8 mouse cellular contexts compared by ENCODE assay signal in the genomic region with DNA sequence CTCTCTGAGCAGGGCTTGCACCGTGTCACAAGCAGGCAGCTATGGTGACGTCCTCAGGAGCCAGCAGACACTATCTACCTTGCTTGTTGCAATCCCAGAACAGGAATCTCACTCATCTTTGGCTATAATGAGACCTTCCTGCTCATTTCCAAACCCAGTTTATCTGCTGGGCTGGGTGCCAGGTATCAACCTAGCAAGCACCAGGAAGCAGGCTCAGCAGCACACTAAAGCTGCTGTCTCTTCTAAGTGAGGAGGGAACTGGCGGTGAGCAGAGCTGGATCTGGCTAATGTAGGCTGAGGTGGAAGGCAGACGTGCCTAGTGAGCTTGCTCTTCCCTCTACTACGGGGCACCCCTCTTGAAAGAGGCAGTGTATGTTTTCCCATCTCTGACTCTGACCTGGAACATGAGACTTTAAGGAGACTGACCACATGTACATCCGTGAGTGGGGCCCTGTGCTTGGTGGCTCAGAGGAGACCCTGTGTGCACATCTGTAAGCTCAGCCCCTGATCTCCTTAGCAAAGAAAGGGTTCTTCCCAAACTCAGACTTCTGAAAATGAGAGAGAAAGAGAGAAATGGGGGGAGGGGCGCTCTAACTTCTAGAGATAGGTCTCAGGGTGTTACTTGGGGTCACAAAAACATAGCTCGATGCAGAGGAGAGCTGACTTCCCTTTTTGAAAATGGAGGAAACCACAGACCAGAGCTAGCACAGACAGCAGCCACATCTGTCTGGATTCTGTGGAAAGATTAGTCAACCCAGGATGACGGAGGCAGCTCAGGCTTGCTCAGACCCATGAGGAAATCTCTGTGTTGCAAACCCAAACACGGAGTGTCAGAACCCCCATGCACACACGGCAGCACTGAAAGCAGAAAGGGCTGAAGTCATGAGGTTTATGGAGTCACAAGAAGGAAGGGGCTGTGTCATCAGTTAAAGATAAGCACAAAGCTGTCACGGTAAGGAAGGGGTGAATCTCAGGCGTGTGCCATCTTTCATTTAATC.
DNase-seq lines count a peak whose midpoint lies in the region; ATAC-seq and TF ChIP-seq lines count a peak whose summit lies in the region.

No protein-coding gene starts in this region.

- H3K9ac ChIP-seq in kidney, embryonic 16.5 days (replicated peaks; ENCODE audit: low read length): no peak overlapping the region
- no peak overlapping the region for H3K9ac ChIP-seq in heart, embryonic 16.5 days (ENCODE audit: low read length)
- H3K9ac ChIP-seq in neural tube, embryonic 15.5 days (replicated peaks): no peak overlapping the region
- no peak overlapping the region for H3K9ac ChIP-seq in forebrain, embryonic 12.5 days
- no peak overlapping the region for H3K9ac ChIP-seq in forebrain, embryonic 13.5 days

- ATAC-seq in kidney, embryonic 16.5 days (ENCODE audit: low FRiP score, low TSS enrichment): no peak
- peak; percentile 47 for ATAC-seq in heart, embryonic 16.5 days (replicated peaks; ENCODE audit: extremely low read depth, insufficient read depth, low FRiP score)
- peak; percentile 85 for ATAC-seq in megakaryocyte, adult 5-6 weeks (ENCODE audit: poor library complexity, severe bottlenecking)
- ATAC-seq in neural tube, embryonic 15.5 days (ENCODE audit: low FRiP score): no peak
- no peak for ATAC-seq in forebrain, embryonic 12.5 days (ENCODE audit: low FRiP score)
- no peak for ATAC-seq in forebrain, embryonic 13.5 days

- TF ChIP-seq CTCF in kidney, adult 2 months (conservative IDR thresholded peaks at IDR 0.05; ENCODE audit: insufficient read depth, insufficient read length, low read depth, low read length): no peak

- H3K27me3 ChIP-seq in kidney, adult 2 months (replicated peaks; ENCODE audit: control insufficient read depth, insufficient read depth, low read length): no peaks in the 10 kb centered on the region
- H3K27me3 ChIP-seq in kidney, embryonic 16.5 days (ENCODE audit: insufficient read depth, low read length): no peaks in the 10 kb centered on the region
- no peaks in the 10 kb centered on the region for H3K27me3 ChIP-seq in heart, embryonic 16.5 days (ENCODE audit: control insufficient read depth, insufficient read depth, low read length)
- H3K27me3 ChIP-seq in neural tube, embryonic 15.5 days (replicated peaks): no peaks in the 10 kb centered on the region
- H3K27me3 ChIP-seq in forebrain, embryonic 12.5 days: no peaks in the 10 kb centered on the region
- no peaks in the 10 kb centered on the region for H3K27me3 ChIP-seq in forebrain, embryonic 13.5 days

- peak overlapping the region; percentile 48 for H3K27ac ChIP-seq in kidney, adult 2 months (ENCODE audit: insufficient read depth, low read depth, low read length)
- no peak overlapping the region for H3K27ac ChIP-seq in kidney, embryonic 16.5 days (ENCODE audit: low read length)
- peak overlapping the region; percentile 21; the same call in 1 of the 2 replicates for H3K27ac ChIP-seq in heart, embryonic 16.5 days (ENCODE audit: low read length)
- H3K27ac ChIP-seq in neural tube, embryonic 15.5 days (replicated peaks): no peak overlapping the region
- no peak overlapping the region for H3K27ac ChIP-seq in forebrain, embryonic 12.5 days
- H3K27ac ChIP-seq in forebrain, embryonic 13.5 days: no peak overlapping the region

- 77% methylated on average over 13 of the region's 13 CpGs for WGBS in kidney, adult 2 months
- WGBS in kidney, embryonic 16.5 days: 71% methylated on average over 13 of the region's 13 CpGs
- whole genome bisulfite sequencing in heart, embryonic 16.5 days: 50% methylated on average over 13 of the region's 13 CpGs
- 83% methylated on average over 13 of the region's 13 CpGs for WGBS in neural tube, embryonic 15.5 days
- WGBS in forebrain, embryonic 12.5 days: 84% methylated on average over 13 of the region's 13 CpGs
- 88% methylated on average over 13 of the region's 13 CpGs for WGBS in forebrain, embryonic 13.5 days

- H3K9me3 ChIP-seq in kidney, embryonic 16.5 days (ENCODE audit: low read length): no peaks in the 10 kb centered on the region
- H3K9me3 ChIP-seq in heart, embryonic 16.5 days (replicated peaks; ENCODE audit: control insufficient read depth, low read length): no peaks in the 10 kb centered on the region
- no peaks in the 10 kb centered on the region for H3K9me3 ChIP-seq in neural tube, embryonic 15.5 days (replicated peaks)
- no peaks in the 10 kb centered on the region for H3K9me3 ChIP-seq in forebrain, embryonic 12.5 days
- H3K9me3 ChIP-seq in forebrain, embryonic 13.5 days (replicated peaks): no peaks in the 10 kb centered on the region

- no peak overlapping the region for H3K4me2 ChIP-seq in kidney, embryonic 16.5 days (replicated peaks; ENCODE audit: low read depth, low read length)
- H3K4me2 ChIP-seq in heart, embryonic 16.5 days (ENCODE audit: low read depth, low read length): no peak overlapping the region; the same call in 1 of the 2 replicates
- H3K4me2 ChIP-seq in neural tube, embryonic 15.5 days: no peak overlapping the region
- H3K4me2 ChIP-seq in forebrain, embryonic 12.5 days: no peak overlapping the region
- H3K4me2 ChIP-seq in forebrain, embryonic 13.5 days: no peak overlapping the region

- TF ChIP-seq POLR2A in kidney, adult 2 months (IDR thresholded peaks at IDR 0.05; ENCODE audit: low read depth, low read length): no peak

- H3K36me3 ChIP-seq in kidney, adult 2 months (ENCODE audit: control insufficient read depth, insufficient read depth, low read length): no peaks in the 10 kb centered on the region
- no peaks in the 10 kb centered on the region for H3K36me3 ChIP-seq in kidney, embryonic 16.5 days (ENCODE audit: insufficient read depth, low read length)
- H3K36me3 ChIP-seq in heart, embryonic 16.5 days (ENCODE audit: control insufficient read depth, insufficient read depth): no peaks in the 10 kb centered on the region
- H3K36me3 ChIP-seq in neural tube, embryonic 15.5 days: no peaks in the 10 kb centered on the region
- no peaks in the 10 kb centered on the region for H3K36me3 ChIP-seq in forebrain, embryonic 12.5 days (replicated peaks)
- H3K36me3 ChIP-seq in forebrain, embryonic 13.5 days (ENCODE audit: poor library complexity, severe bottlenecking): no peaks in the 10 kb centered on the region

- peak; percentile 38 for DNase-seq in kidney, adult 2 months
- DNase-seq in MEL-GATA-1-ER (ENCODE audit: extremely low read depth, low read depth): peak; percentile 90

- no peak overlapping the region for H3K4me3 ChIP-seq in kidney, adult 2 months (ENCODE audit: insufficient read depth, low read depth, low read length)
- no peak overlapping the region for H3K4me3 ChIP-seq in kidney, embryonic 16.5 days (ENCODE audit: low read length)
- H3K4me3 ChIP-seq in heart, embryonic 16.5 days (ENCODE audit: low read length): no peak overlapping the region
- H3K4me3 ChIP-seq in neural tube, embryonic 15.5 days (replicated peaks): no peak overlapping the region
- H3K4me3 ChIP-seq in forebrain, embryonic 12.5 days (replicated peaks): no peak overlapping the region
- no peak overlapping the region for H3K4me3 ChIP-seq in forebrain, embryonic 13.5 days

- H3K4me1 ChIP-seq in kidney, adult 2 months (ENCODE audit: control insufficient read depth, insufficient read depth, low read length): no peaks in the 10 kb centered on the region
- H3K4me1 ChIP-seq in kidney, embryonic 16.5 days (ENCODE audit: insufficient read depth, low read length): peaks cover 6% of the 10 kb centered on the region; the same call in 1 of the 2 replicates
- H3K4me1 ChIP-seq in heart, embryonic 16.5 days (ENCODE audit: control insufficient read depth, insufficient read depth, low read length): peaks cover 6% of the 10 kb centered on the region
- H3K4me1 ChIP-seq in neural tube, embryonic 15.5 days: 0 out of 2 replicates have a peak, but pooled peaks cover 2% of the 10 kb centered on the region
- H3K4me1 ChIP-seq in forebrain, embryonic 12.5 days: 0 out of 2 replicates have a peak, but pooled peaks cover 3% of the 10 kb centered on the region
- H3K4me1 ChIP-seq in forebrain, embryonic 13.5 days: peaks cover 6% of the 10 kb centered on the region

Comparison
In these comparisons a context has a peak if more than half of its experiments do, and no peak if none do; other contexts are left out.
1. H3K27ac ChIP-seq: peak in kidney, adult 2 months (single experiment) and heart, embryonic 16.5 days (single experiment); none in kidney, embryonic 16.5 days (single experiment), neural tube, embryonic 15.5 days (single experiment), forebrain, embryonic 12.5 days (single experiment) and forebrain, embryonic 13.5 days (single experiment).
2. ATAC-seq: peak in heart, embryonic 16.5 days (single experiment) and megakaryocyte, adult 5-6 weeks (single experiment); none in kidney, embryonic 16.5 days (single experiment), neural tube, embryonic 15.5 days (single experiment), forebrain, embryonic 12.5 days (single experiment) and forebrain, embryonic 13.5 days (single experiment).